Mouse (Mus musculus): Measurements from ENCODE around the gene Tpd52l1. TPM values are rescaled to one million over a fixed set of nuclear protein-coding genes. Genes with fewer than 3 reads are reported as not detected.

Gene Tpd52l1
- total RNA-seq, 2 experiments from 2014 or later, result 2.1 to 2.7 TPM

- DNase-seq, result no peak
- intact Hi-C loops (cut with DNase I), result no loop called here
These were observed 92.8 kb downstream of the Tpd52l1 start for GRCm38 (mm10) chr10:31352845-31353427.

- no peak for DNase-seq
These were observed 94.7 kb downstream of the Tpd52l1 start for GRCm38 (mm10) chr10:31351056-31351455.

DNA sequence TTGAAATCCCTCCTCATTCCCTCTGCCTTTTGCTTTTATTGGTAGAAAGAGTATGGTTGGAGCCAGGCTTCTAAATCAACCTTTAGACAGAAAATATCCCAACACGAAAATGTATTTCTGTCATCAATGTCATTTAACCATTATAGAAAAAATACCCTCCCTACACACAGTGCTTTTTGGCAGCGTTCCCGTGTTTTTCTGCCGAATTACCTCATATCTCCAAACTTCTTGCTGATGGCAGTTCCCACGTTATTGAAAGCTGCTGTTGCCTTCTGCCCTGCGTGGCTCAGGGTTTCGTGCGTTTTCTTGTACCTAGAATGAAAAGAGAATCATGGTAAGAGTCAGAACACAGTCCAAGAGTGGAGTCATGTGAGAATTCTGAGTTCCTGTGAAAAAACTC lies 99.4 kb downstream of the Tpd52l1 start:
- DNase-seq, result peak in 1 of 2 experiments; percentile 2
- intact Hi-C loops (cut with DNase I), result no loop called here

More at GRCm38 (mm10) chr10:31351056-31351455, 94.7 kb downstream of the Tpd52l1 start:
- intact Hi-C loops (cut with DNase I), result no loop called here

DNA sequence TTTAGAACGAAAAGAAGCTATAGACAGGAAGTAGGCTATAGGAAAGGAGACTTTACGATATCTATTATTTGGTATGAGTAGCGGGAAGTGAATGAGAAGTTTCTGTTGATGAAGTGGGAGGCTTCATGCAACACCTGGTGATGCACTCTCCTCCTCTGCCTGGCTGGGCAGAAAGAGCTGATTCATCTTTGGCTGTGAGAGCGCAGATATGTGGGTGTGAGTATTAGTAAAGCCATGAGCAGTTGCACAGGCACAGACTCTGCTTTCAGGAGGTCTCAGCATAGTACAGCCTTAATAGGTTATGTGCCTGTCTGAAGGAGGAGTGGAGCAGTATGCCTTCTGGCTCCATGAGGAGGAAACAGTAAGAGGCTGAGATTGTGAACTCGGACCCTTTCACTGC lies 109.3 kb downstream of the Tpd52l1 start:
- intact Hi-C loops (cut with DNase I), result no loop called here
- no peak for DNase-seq

DNA sequence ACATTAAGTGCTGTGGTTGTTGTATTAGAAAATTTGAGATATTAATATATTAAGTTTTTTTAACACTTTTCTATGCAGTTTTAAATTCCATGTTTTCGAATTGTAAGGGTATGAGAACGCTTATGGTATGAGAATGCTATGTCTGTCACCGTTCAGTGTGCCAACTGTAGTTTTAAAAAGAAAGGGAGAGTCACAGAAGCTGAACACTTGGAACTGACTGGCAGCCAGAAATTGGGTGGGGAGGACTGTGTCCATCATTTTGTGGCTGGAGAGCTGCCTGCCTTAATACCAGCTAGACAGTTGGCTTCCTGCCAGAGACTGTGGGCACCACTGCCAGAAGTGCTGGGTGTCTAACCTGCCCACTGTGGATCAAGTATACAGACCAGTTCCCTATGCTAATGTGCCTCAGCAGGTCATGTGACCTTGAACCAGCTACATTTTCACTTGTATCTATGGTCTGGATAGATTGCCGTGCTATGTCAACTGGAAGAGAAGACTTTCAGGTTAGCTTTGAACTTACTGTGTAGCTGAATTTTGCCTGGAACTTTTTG lies 114.5 kb downstream of the Tpd52l1 start:
- peak; percentile 11 to 43 for DNase-seq
- intact Hi-C loops (cut with DNase I), result no loop called here

DNA sequence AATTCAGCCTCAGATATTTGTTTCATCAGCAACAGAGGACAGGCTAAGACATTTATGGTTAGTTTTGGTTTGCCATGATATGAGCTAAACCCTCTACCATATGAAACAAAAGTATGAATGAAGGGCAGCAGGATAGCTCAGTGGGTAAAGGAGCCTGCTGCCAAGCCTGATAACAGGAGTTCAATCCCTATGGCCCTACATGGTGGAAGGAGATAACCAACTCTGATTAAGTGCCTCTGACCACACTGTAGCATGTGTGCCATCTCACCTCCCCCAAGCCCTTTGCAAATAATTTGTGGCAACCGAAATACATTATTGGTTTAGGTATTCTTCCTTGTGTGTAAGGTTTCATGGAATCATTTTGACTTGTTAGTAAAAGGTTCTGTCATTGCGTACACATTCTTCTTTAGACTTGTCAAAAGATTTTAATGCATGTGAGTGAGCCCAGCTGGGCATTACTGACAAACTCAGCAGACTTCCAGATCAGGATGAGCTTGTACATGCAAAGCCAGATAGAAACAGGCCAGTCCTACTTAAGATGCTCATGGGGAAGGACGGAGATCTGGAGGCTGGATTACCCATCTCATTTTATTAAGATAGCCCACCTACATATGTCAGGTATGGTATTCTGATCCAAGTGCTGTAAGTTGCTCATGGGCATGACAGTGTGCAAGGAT lies 115.3 kb downstream of the Tpd52l1 start:
- intact Hi-C loops (cut with DNase I), result no loop called here
- no peak for DNase-seq

- DNase-seq, result no peak
These were observed 116.3 kb downstream of the Tpd52l1 start for GRCm38 (mm10) chr10:31329436-31329835.

DNA sequence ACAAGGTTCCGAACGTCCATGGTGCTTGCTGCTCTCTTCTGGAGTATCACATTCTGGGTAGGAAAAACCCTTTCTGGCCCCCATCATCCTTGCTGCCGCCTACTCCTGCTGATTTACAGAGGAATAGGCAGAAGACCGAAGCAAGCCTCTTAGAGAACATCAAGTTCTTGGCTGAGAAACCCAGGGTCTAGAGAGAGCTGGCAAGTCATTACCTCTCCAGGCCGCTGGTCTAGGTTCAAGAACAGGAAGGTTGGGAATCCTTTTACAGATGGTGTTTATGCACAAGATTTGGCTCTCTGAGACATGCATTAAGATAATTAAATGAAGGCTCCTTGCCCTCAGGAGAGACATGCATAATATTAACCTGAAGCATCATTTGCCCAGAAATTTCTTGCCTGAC lies 127.3 kb downstream of the Tpd52l1 start:
- DNase-seq, result no peak
- intact Hi-C loops (cut with DNase I), result loop anchor here (10.0 kb wide), 1 partner anchor 286 kb away; the partner anchor contains the start of gene Rnf217

More at GRCm38 (mm10) chr10:31329436-31329835, 116.3 kb downstream of the Tpd52l1 start:
- intact Hi-C loops (cut with DNase I), result no loop called here

GRCm38 (mm10) chr10:31312865-31313848 lies 132.6 kb downstream of the Tpd52l1 start, which contains the start of gene Hddc2:
TSS of gene Hddc2 (plus strand) at chr10:31313383.
- DNase-seq, result peak; percentile 71 to 76
- intact Hi-C loops (cut with DNase I), result loop anchor here (5.0 to 10.0 kb wide), 2 partner anchors 134 to 292 kb away; partner anchors contain the start of genes Rnf217 and Tpd52l1

GRCm38 (mm10) chr10:31307024-31307598 lies 138.6 kb downstream of the Tpd52l1 start:
- no peak for DNase-seq
- intact Hi-C loops (cut with DNase I), result no loop called here

DNA sequence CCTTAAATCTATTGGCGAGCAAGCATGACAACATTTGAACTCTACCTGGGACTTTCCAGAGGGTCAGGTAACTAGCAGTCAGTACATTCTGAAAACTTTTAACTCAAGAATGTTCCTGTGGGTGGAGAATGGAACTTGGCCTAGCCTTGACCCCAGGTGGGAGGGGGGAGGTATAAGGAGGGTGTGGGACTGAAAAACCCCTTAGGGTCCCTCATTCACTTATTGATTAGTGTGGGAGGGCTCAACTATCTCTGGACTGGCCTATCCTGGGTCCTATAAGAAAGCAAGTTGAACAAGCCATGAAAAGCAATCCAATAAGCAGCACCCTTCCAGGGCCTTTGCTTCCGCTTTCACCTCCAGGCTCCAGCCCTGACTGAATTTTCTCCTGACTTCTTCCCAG lies 142.3 kb downstream of the Tpd52l1 start:
- intact Hi-C loops (cut with DNase I), result no loop called here
- DNase-seq, result no peak

DNA sequence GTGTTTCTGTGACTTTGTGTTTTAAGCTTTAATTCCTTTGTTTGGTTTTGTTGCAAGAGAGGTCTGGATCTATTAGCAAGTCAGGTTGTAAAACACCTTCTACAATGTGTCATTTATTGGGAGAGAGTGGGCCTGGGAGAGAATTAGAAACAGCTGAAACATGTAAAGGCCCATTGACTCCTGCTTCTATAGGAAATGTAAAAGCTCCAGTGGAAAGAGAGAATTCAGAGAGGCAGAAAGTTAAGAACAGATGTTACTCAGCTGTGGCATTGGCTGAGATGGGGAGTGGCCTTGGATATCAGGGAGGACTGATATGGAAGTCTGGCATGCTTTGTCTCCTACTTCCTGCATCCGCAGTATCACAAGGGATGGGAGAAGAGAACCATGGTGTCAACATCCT lies 145.5 kb downstream of the Tpd52l1 start:
- intact Hi-C loops (cut with DNase I), result loop anchor here (1.0 kb wide), 1 partner anchor 475 kb away; no protein-coding TSS in a partner anchor

DNA sequence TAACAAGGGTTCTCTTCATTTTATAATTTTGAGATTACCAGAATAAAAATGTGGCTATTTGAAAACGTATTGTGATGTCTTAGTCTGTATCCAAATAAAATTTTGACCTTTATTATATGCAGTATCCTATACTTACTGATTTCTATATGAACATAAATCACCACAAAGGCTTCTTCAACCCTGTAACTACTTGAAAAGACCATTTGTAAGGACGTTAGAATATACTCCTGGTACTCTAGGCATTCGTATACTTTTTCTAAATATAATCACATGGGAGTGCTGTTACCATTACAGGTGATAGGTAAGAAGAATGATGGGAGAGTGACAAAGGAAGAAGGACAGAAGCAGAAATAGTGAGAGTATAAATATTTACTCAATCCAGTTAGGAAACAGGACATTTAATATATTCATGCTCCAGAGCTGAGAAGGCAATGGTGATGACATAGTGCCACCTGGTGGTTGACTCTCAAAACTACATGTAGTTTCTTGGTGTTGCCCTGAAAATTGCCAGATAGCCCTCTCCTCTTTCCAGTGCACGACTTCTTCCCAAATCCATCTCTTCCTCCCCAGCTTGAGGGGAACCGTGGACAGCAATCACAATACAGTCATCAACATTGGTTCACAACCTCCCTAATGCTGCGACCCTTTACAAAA lies 146.7 kb downstream of the Tpd52l1 start:
- intact Hi-C loops (cut with DNase I), result no loop called here
- peak; percentile 47 to 76 for DNase-seq

More for the DNA sequence above, 145.5 kb downstream of the Tpd52l1 start:
- DNase-seq, result no peak

GRCm38 (mm10) chr10:31298263-31298662 lies 147.5 kb downstream of the Tpd52l1 start:
- intact Hi-C loops (cut with DNase I), result no loop called here
- no peak for DNase-seq

GRCm38 (mm10) chr10:31297106-31297505 lies 148.7 kb downstream of the Tpd52l1 start:
- DNase-seq, result no peak
- intact Hi-C loops (cut with DNase I), result no loop called here

- intact Hi-C loops (cut with DNase I), result no loop called here
- no peak for DNase-seq
These were observed 149.3 kb downstream of the Tpd52l1 start for GRCm38 (mm10) chr10:31296458-31296857.

DNA sequence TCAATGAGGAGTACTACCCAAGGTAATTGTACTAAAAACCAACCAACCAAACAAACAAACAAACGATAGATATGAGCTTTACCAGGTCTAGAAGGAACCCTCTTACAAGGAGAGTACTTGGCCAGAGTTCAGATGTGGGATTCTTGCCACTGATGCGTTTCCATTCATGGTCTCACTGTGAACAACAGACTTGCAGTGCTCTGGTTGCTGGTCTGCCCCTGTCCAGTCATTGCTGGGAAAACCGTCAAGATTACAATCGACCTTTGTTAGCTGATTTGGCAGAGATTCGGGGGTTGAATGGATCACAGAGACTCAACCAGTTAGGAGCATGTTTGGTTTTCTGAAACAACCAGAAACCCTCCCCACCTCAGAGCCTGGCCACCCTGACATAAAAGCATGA lies 150.1 kb downstream of the Tpd52l1 start:
- intact Hi-C loops (cut with DNase I), result no loop called here
- DNase-seq, result no peak

- intact Hi-C loops (cut with DNase I), result no loop called here
- DNase-seq, result no peak
These were observed 156.9 kb downstream of the Tpd52l1 start for GRCm38 (mm10) chr10:31288697-31289390.

GRCm38 (mm10) chr10:31287787-31288186 lies 158.0 kb downstream of the Tpd52l1 start:
- intact Hi-C loops (cut with DNase I), result no loop called here

More at GRCm38 (mm10) chr10:31287787-31288186, 158.0 kb downstream of the Tpd52l1 start:
- no peak for DNase-seq
